Mouse (Mus musculus): ENCODE results near the gene Igf2bp3.

DNA sequence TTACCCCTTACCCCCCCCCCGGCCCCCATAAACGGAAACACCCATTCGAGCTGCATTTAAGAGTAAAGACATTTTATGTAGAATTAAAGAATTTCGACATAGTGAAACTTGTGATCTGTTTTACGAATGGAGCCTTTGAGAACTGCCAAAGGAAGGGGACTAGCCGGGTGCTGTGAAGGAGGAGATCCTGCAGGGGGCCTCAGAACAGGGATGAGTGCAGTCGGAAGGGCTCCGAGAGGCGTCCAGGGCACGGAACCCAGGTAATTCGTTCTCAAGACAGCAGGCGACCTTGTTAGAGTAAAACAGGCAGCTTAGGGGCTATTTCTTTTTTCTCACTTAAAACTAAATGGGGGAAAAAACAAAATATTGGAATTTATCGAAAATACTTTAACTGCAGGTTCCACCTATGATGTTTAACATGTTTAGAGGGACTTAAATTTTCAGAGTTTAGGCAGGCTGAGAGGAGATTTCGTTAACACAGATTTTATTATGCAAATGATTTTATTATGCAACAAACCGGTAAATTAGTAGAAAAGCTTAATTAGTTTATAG lies 12.5 kb upstream of the Igf2bp3 start:
- TF ChIP-seq CTCF (IDR thresholded peaks at IDR 0.05; ENCODE audit: extremely low read depth, insufficient read length, insufficient replicate concordance, low read depth, low read length): no peak
- no peak for TF ChIP-seq POLR2A (IDR thresholded peaks at IDR 0.05; ENCODE audit: low read depth, low read length)
